Mouse (Mus musculus): ENCODE measurements around the gene Taf1d.

Gene Taf1d

DNA sequence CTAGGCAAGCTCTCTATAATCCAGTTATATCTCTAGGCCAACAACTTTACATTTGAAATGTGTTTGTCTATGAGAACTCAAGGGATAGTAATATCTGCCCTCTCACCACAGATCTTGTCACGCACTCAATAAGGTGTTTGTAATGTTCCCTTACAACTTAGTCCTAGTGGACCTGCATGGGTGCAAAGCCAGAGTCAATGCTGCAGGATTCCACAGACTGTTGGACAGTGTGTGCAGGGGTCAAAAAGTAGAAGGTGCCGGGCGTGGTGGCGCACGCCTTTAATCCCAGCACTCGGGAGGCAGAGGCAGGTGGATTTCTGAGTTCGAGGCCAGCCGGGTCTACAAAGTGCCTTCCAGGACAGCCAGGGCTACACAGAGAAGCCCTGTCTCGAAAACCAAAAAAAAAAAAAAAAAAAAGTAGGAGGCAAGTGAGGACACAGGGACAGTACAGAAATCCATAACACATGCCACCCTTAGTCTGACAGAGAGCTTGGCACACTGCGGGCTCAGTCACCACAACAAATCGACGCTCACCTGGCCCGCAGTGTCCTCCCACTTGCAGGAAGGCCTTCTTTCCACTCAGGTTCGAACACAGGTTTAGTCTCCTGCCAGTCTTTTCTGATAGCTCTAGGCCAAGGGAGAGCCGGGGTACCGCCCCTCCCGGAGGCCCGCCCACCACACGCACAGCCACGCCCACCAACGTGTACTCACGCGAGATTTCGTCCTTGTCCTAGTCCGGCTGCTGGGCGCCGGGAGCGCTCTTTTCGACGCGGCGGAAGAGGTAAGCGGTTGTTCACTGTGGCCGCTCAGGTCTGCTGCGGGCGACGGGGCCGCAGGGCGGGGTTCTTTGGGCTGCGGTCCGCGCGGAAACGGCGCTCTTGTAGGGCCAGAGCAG lies at the start of gene Taf1d:
Gene Taf1d (plus strand): TSS at position 712 of the 895 bp plus-strand sequence.
- DNase-seq (ENCODE audit: low read depth): peak; percentile 95

GRCm38 (mm10) chr9:15256214-15256613 lies 49.8 kb upstream of the Taf1d start:
- no peak for DNase-seq (ENCODE audit: low read depth)

DNA sequence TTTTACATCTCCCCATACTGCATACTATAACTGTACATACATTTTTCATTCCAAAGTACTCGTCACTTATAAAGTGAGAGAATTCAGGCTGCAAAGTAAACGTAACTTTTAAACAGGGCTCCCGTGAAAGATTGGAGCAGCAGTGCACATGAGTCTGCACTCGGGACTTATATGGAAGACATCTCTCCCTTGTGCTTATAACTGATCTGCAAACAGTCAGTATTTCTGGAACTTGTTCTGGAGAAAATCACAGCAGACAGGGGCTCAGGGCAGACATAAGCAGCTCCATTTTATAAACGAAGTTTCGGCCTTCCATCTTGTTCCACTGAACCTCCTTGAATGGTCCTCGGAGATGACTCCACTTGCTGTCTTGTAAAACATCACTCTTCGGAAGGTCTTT lies 44.0 kb upstream of the Taf1d start:
- no peak for DNase-seq (ENCODE audit: low read depth)

GRCm38 (mm10) chr9:15263487-15263886 lies 42.5 kb upstream of the Taf1d start:
- DNase-seq (ENCODE audit: low read depth): no peak

DNA sequence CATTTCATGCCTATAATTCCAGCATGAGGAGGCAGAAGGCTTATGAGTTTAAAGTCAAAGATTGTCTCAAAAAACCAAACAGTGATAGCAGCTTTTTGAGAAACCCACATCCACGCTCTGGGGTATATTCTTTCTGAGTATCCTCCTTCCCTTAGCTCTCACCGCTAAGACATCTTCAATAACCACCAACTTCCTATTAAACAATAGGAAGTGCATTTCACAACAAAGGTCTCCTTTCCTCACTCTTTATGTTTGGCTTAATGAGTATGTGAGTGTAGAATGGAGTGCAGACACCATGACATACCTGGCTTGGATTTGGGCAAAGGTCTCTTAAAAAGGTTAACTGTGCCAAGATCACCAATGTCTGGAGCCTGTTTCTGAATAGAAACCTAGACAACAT lies 32.0 kb upstream of the Taf1d start:
- DNase-seq (ENCODE audit: low read depth): peak; percentile 23

DNA sequence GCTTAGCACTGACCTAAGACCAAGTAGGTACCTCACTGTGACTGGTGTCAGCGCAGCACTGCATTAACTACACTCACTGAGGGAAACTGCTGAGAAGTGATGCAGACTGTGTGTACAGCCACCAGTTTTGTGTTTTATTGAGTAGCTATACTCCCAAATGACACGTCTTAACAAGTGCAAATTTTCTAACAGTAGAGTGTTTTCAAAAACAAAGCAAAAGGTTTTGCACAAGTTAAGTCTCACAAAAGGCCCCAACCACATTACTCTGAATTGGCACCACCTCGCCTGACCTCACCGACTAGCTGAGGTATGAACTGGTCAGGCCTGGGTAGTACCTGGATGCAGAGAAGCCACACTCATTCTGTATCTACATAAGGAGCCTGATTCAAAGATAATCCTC lies 29.2 kb upstream of the Taf1d start:
- no peak for DNase-seq (ENCODE audit: low read depth)

GRCm38 (mm10) chr9:15278343-15278742 lies 27.7 kb upstream of the Taf1d start:
- no peak for DNase-seq (ENCODE audit: low read depth)

GRCm38 (mm10) chr9:15279139-15279648 lies 26.8 kb upstream of the Taf1d start:
- no peak for DNase-seq (ENCODE audit: low read depth)

GRCm38 (mm10) chr9:15279649-15280490 lies 26.1 kb upstream of the Taf1d start, which contains the start of gene Med17:
Med17 (minus strand) TSS chr9:15279931.
- DNase-seq (ENCODE audit: low read depth): peak; percentile 95

DNA sequence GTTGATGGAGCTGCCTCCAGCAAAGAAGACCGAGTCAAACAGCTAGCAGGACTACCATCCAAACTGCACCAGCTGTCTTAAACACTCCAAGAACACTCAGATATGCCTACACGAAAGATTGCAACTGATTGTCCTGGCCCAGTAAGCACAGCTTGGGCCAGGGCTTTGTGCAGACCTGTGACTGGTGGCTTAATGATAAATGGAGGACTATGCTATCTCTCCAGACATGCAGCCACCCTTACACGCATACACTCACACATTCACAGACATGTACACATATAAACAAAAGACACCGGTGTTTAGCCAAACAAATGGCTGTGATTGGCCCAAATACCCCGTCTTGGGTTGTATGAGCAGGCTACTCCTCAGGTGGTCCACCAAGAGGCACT lies 25.5 kb upstream of the Taf1d start:
- DNase-seq (ENCODE audit: low read depth): no peak

- DNase-seq (ENCODE audit: low read depth): no peak
These were observed 20.6 kb upstream of the Taf1d start for GRCm38 (mm10) chr9:15285443-15285842.

GRCm38 (mm10) chr9:15287846-15288245 lies 18.2 kb upstream of the Taf1d start:
- no peak for DNase-seq (ENCODE audit: low read depth)

DNA sequence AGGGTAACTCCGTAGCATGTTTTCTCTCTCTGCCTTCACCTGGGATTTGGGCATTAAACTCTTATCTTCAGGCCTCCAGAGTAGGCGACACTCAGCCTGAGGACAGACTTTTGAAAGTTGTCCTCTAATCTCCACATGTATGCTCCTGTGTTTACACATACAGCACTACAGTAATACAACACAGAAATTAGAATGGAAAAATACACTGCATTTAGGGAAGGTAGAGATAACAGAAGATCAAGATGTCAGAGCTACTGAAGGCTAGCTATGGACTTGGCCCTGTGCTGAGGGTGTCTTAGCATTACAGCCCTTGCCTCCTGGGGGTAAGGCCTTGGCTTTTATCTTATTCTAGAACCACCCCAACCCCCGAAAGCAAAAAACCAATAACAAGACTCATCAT lies 17.6 kb upstream of the Taf1d start:
- no peak for DNase-seq (ENCODE audit: low read depth)

DNA sequence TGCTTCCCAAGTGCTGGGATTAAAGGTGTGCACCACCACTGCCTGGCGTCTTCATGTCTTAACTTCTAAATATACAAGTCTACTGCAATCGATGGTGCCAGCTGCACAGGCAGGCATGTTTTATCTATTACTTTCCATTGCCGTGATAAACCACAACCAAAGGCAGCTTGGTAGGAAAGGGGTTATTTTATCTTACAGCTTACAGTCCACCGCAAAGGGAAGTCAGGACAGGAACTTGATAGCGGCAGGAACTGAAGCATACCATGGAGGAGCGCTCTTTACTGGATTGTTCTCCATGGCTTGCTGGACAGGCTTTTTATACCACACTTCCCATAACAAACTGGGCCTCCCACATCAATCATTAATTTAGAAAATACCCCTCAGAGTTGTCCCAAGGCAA lies 16.8 kb upstream of the Taf1d start:
- peak; percentile 99 for DNase-seq (ENCODE audit: low read depth)

DNA sequence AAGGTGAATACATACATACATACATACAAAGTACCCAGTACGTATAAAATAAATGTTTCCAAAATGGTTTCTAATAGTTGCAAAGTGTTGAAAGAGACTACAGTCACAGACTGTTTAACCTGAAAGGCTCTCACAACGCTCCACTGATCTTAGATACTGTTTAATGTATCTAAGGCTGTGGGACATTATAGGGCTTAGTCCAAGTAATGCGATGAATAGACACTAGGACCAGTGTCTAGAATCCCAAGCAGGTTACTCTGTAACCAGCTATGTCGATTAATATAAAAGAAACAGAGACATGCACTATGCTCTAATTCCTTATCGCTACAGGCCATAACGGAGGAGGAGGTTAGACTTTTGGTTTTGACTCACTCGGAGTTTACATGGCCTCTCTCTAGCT lies 8.9 kb upstream of the Taf1d start:
- DNase-seq (ENCODE audit: low read depth): no peak

DNA sequence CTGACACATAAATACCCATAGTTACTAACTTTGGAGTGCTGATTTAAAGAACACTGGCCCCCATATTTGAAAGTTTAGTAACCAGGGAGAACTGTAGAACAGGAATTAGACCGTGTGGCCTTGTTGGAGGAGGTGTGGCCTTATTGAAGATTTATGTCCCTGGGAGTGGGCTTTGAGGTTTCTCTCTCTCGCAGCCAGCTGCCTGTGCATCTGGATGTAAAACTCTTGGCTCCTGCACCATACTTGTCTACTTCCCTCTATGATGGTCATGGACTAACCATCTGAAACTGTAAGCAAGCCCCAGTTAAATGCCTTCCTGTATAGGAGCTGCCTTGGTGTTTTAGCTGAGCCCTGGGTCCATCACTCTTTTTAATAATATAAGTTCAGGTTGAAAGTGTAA lies 7.6 kb upstream of the Taf1d start:
- DNase-seq (ENCODE audit: low read depth): no peak

DNA sequence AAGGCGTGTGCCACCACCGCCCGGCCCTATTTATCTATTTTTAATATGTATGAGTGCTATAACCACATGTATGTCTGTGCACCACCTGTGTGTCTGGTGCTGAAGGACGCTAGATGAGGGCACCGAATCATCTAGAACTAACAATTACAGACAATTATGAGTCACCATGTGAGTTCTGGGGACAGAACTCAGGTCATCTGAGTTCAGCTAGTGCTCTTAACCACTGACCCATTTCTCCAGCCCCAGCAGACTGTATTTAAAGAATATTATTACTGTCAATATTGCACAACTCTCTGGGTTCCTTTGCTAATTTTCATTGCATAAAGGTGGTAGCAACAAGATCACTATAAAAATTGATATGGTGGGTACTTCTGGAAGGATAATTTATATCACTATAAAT lies 6.0 kb upstream of the Taf1d start:
- peak; percentile 76 for DNase-seq (ENCODE audit: low read depth)

GRCm38 (mm10) chr9:15301399-15301798 lies 4.6 kb upstream of the Taf1d start:
- peak; percentile 86 for DNase-seq (ENCODE audit: low read depth)

GRCm38 (mm10) chr9:15302006-15302405 lies 4.0 kb upstream of the Taf1d start:
- peak; percentile 39 for DNase-seq (ENCODE audit: low read depth)

- peak; percentile 20 for DNase-seq (ENCODE audit: low read depth)
These were observed 3.1 kb upstream of the Taf1d start for GRCm38 (mm10) chr9:15302881-15303280.

DNA sequence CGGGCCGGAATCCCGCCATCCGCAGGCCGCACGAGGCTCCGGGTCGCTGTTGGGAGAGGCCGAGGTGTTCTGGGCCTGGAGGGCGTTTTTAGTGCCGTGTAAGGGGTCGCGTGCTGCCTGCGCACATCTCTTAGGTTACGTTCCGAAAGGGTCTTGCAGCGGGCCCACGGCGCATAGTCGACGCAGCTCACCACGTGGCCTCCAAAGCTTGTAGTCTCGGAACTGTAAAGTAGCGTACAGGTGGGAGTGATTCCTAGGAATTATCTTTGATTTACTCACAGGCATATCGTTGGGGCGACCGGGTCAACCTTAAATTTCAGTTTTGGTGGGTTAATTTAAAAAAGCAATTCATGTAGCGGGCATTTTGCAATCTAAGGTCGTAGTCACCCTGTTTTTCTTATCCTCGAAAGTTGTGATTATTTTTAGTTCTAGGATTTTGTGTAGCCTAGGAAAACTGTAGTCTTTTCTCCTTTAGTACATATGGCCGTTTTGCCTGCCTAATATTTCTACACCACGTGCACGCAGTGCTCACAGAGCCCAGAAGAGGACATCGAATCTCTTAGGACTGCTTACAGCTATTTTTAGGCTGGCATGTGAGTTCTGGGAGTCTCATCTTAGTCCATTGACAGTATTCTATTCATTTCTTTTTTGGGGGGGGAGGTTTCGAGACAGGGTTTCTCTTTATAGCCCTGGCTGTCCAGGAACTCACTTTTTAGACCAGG lies 545 bp downstream of the Taf1d start, which contains the start of gene 4931406C07Rik:
Gene 4931406C07Rik (minus strand): TSS at position 51 of the 722 bp plus-strand sequence.
- DNase-seq (ENCODE audit: low read depth): peak; percentile 54

GRCm38 (mm10) chr9:15307257-15307656 lies 1.2 kb downstream of the Taf1d start:
- DNase-seq (ENCODE audit: low read depth): peak; percentile 9

Data from 416B (cell line).